Mouse (Mus musculus) layer of hippocampus, postnatal 25 days (tissue): ENCODE measurements around the gene Add1. TPM values are rescaled to one million over a fixed set of nuclear protein-coding genes. Genes with fewer than 3 reads are reported as not detected.

Experiments used
- DNase-seq, 2 experiments: peaks; one replicate each; pipeline ENCODE4 v3.0.0; 2022; ENCODE audit warnings: mixed read lengths in 2 of 2, low spot score in 1 of 2; ENCODE audit errors: extremely low spot score in 1 of 2
- total RNA-seq, 2 experiments: library from RNA; stranded (reverse); gene quantifications; 2 replicates each; pipeline ENCODE4 v1.2.3; 2021

Gene Add1
- total RNA-seq, 2 experiments from 2014 or later: 452 to 468 TPM

DNA sequence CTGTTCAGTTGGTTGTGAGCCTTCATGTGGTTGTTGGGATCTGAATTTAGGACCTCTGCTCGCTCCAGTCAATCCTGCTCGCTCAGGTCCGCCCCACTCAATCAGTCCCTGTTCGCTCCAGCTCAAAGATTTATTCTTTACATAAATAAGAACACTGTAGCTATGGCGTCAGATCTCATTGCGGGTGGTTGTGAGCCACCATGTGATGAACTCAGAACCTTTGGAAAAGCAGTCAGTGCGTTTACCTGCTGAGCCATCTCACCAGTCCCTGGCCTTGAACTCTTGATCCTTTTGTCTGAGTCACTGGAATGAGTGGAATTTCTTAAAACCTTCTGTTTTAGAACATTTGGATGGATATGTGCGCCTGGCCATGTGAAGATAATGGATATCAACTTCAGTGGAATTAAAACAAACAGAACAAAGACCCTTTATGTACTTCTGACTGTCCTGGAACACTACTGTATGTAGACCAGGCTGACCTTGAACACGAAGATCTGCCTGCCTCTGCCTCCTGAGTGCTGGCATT lies 19.8 kb downstream of the Add1 start:
- DNase-seq: no peak

DNA sequence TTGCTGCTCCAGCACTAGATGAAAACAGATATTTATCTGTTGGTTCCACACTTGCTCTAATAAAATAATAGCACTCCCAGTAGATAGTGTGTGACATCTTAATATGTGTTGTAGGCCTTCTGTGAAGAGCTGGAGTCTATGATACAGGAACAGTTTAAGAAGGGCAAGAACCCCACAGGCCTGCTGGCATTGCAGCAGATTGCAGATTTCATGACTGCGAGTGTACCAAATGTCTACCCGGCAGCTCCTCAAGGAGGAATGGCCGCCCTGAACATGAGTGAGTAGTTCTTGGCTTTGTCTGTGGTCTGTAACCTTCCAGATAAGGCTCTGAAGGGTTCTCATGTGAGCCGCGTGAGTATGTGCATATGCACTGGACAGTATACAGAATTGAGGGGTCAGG lies 31.1 kb downstream of the Add1 start:
- no peak for DNase-seq

DNA sequence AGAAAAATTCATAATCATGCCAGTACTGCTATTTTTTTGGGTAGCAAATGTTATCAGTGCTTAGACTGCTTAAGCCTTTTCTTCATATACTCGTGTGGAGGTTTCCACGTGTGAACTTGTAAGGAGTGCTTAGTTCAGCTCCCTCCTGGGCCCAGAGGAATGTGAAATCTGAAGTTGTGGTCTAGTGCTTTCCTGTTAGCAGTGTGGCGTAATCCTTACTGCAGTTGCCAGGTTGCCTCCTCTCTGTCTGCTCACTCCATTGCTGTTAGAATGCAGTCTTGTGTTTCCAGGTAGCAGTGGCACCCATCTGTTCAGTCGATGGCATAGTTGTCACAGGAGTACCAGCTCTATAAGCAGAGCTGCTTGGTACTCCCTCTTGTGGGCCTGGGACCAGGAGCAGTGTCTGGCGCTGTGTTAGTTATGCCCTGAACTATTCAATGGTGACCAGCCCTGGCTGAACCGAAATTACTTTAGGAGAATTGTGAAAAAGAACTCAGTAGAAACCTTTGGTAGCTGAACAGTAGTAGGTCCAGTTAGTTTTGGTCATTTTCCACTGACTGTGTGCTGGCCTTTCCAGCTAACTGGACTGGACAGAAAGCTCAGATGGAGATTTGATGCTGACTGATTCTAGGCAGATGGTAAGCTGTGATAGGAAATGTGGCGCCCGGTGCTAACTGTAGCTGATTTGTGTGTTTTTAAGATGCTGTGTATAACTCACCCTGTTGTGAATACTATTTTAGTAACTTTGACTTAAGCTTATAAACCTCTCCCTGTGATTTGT lies 33.8 kb downstream of the Add1 start:
- DNase-seq: no peak

DNA sequence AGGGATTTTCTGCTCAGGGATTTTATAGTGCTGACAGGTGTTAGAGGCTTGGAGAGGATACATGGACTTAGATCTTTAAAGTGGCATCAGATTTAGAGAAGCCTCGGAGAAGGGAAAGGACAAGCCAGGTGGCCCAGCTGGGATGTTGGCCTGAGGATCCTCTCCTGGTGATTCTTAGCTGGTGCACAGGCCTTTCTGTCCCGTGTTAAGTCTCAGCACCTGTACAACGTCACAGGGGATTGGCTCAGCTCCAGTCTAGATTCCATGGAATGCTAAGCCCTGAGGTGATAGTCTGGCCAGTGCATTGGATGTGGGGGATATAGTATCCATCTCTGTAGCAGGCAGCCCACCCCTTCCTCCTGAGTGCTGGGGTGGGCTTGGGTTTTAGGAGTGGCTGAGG lies 34.8 kb downstream of the Add1 start:
- DNase-seq: no peak

DNA sequence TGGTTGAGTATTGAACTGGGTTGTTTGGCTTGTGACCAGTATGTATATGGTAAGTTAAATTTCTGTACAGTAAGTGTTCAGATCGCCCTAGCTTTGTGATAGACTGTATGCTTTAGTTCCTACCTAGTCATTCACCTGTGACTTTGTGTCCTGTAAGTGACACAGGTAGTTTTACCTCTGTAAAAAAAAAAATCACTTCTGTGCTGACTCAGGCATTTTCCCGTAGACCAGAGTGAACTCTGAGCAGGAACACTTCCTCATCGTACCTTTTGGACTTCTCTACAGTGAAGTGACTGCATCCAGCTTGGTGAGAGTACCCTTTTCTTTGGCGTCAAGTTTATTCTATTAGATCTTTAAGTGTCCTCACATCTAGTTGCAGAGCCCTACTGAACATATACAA lies 36.5 kb downstream of the Add1 start:
- no peak for DNase-seq

DNA sequence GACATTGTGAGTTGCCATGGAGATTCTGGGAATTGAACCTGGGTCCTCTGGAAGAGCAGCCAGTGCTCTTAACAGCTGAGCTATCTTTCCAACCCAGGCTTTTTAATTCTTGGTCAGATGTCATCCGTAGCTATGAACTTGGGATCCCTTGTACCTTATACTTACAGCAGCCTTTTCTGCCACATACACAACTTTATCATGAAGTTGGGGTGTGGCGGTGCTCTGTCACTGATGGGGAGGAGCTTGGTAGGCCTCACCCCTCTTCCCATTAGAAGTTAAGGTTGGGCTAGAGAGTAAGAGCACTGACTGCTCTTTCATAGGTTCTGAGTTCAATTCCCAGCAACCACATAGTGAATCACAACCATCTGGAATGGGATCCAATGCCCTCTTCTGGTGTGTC lies 59.5 kb downstream of the Add1 start:
- DNase-seq: no peak

DNA sequence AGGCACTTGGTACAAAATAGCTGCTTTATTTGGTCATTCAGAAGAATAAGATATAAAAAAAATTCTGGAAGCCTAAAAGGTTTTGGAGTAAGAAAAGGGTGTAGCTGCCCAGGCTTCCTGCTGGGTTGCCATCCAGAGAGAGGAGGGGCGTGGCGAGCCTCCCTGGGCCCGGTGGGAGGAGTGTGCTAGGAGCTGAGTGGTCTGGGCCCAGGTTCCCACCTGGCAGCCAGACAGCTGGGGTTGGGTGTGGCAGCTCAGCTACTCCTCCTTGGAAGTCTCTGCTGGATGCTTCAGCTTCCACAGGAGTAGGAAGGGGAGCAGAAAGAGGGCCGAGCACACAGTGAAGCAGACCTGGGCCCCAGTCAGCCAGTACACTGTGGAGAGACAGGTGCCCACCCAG lies 60.2 kb downstream of the Add1 start:
- DNase-seq: no peak

DNA sequence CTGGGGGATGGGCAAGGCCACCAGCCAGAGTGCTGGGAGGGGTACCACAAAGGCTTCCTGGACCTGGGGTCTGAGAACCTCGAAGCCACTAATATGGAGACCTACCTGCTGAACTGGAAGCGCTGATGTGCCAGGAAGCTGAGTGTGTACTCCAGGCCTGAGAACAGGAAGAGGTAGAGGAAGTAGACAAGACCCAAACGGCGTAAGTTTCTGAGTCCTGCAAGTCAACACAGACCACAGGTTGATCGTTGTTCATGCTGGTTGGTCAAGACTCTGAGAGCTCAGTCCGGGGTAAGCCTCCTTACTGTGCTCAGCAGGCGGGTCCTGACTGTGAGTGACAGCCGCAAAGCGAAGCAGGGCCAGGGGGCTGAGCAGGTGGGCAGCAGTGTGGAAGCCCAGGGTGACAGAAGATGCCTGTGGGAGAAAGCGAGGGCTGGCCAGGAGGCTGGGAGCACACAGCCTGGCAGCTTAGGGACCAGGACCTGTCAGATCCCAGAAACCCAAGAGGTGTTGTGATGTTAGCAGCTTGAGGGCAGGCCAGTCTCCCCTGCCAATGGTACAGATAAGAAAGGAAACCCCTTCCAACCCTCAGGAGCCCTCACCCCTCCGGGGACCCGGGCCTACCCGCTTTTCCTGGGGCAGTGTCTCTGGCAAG lies 61.4 kb downstream of the Add1 start:
- no peak for DNase-seq

DNA sequence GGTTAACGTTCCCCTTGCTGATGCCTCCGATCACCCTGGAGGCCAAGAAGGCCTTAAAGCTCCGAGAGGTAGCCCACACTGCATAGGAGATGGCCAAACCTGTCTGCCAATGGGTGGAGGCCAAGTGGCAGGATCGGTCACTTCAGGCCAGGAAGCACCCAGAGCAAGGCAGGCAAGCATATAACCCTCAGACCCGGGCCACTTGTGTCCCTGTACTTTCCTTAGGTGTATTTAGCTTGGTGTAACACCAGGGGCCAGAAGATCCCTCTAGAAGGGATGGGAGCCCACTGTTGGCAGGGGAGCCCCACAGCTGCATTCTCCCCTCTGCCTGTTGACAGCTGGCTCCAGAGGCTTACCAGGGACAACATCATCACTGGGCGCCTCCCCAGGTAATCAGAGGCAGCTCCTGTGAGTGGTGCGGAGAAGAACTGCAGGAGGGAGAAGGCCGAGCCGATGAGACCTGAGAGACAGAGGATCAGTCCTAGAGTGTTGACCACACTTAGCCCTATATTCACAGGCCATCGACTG lies 62.3 kb downstream of the Add1 start:
- no peak for DNase-seq

DNA sequence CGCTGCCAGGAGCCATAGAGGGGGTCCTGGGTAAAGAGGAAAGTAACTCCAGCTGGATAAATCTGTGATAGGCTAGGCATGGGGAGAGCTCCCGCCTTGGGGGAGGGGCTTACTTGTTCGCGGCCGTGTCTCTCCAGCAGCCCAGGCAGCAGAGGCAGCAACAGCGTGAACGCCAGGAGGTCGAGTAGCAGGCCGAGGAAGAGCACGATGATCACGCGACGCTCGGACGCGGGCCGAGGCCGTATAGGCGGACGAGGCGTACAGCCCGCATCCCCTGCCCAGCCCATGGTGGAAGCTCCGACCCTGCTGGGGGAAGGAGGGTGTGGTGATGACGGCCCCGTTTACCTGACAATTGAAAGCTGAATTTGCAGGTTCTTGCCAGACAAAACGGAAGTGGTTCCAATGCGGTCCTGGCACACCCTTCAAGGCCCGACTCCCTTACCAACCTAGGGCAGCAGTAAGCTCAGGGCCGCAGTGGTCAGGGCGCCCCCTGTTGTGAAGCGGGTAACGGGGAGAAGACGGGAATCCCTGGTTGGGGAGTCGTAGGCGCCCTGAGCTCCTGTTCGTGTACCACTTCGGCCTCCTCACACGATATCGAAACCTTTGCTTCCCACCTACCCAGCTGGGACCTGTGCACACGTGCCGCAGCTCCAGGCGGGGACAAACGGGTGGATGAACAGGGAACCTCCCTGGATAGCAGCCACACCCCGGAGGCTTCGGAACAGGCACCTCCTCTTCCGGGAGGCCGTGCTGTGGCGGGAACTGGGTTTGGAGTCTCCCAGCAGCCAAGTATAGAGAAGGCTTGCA lies 63.2 kb downstream of the Add1 start, which contains the start of gene Mfsd10:
TSS of gene Mfsd10 (minus strand) at position 732 of the 807 bp plus-strand sequence.
- peak; percentile 58 to 66 for DNase-seq

DNA sequence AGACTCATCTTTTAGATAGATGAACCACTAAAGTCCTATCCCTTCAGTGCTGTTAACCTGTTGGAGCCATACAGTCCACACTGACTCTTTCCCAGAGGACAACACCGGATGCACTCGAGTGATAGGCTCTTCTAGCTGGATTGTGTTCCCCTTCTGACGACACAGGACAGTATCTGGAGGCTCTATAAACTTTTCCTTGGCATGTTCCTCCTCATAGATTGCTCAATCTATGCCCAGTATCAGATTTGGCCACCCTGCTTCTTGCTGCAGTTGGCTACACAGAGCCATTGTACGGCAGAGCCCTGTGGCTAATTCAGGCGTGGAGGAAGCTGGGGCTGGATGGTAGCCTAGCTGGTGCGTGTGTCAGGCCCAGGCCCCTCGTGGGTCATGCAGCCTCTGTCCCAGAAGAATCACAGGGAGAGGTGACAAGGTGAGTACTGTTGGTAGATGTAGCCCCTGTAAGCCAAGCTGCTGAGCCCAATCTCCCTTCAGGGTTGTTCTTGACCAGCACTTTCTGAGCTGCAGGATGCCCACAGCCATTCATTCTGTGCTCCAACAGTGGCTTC lies 64.2 kb downstream of the Add1 start:
- no peak for DNase-seq

DNA sequence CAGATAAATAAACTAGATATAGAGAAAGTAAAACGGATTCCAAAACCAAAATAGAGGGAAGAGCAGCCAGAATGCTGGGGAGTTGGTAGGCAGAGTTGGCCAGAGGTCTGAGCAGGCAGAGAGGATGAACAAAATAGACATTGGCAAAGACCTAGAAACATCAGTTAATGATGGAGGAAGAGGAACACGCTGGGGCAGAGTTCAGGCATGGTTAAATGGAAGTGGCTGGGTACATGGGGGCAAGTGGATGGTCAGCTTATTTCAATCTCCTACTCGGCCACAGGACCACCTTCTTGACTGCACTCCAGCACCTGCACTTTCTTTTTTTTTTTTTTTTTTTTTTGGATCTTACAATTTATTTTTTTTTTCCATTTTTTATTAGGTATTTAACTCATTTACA lies 68.5 kb downstream of the Add1 start:
- no peak for DNase-seq

DNA sequence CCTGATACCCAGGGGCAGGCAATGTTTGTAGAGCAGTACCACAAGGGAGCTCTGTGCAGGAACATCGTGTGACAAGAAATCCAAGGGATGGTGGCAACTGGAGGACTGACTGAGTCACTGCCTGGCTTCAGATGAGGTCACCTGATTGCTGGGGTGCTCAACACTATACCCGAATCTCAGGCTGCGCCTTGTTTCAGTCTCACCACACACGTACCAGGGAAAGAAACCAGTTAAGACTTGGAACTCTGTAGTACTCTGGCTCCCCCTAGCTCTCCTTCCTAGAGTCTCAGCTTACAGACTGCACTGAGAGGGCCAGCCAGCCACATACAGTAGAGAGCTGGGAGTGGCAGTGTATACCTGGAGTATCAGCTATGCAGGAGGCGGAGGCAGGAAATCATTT lies 69.5 kb downstream of the Add1 start:
- DNase-seq: peak in 1 of 2 experiments; percentile 41

DNA sequence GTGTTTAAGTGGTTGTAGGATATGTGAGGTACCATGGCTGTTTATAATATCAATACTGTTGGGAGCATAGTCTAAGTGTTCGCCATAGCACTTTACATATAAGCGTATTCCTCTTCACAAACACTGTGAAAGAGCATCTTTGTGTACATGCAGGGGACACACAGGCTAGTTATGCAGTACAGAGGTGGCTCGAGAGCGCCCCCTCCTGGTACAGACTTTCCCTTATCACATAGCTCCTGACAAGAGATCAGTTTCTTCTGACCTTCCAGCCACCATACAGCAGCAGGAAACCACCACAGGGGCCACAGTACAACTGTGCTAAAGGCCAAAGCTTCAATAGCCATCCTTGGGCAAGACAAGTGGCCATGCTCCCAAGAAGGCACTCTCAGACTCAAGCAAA lies 74.1 kb downstream of the Add1 start:
- DNase-seq: peak; percentile 44 to 76

DNA sequence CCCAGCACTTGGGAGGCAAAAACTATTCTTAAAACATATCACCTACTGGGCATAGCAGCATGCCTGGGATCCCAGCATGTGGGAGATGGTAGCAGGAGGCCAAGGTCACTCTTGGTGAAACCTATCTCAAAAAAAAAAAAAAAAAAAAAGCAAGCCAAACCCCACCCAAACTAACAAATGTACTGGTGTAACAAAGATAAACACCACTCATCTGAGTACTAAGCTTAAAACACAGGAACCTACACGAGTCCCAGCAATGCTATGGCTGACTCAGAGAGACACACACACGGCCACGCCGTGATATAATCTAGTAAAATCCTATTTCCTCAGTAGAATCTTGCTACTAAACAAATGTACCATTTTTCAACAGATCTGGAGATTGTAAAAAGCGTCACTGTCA lies 79.5 kb downstream of the Add1 start:
- DNase-seq: no peak

DNA sequence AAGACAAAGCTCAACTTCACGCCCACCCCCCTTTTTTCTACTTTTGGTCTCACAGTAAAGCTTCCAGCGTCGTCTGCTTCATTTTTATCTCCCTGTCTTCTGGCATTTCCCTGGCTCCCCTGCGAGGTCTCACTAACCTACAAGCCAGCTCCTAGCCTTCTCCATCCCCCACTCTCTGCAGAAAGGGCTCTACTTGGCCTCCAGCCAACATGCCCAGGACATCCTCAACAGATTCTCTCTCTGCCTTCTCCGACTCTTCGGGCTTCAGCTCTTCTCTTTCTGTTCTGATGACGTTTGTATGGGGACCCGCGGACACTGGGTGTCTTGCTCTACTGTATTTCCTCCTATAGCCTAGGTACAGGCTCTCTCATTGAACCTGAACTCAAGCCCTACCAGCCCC lies 81.4 kb downstream of the Add1 start:
- DNase-seq: no peak

DNA sequence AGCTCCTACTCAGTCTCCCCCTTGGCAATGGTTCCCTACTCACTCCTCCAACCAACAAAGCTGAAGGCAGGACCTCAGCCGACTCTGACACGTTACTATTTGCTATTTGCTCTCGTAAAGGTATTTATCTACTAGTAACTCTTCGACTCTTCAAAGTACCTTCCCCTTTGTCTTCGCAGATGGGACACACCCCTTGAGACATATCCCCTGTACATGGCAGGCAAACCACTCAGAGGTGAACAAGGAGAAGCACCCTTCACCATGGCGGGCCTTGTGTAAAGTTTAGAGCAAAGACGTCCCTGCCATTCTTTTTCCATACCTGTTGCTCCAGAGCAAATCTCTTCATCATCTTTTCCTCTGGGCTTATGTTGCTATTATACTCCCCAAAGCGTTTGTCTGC lies 84.1 kb downstream of the Add1 start:
- DNase-seq: no peak

DNA sequence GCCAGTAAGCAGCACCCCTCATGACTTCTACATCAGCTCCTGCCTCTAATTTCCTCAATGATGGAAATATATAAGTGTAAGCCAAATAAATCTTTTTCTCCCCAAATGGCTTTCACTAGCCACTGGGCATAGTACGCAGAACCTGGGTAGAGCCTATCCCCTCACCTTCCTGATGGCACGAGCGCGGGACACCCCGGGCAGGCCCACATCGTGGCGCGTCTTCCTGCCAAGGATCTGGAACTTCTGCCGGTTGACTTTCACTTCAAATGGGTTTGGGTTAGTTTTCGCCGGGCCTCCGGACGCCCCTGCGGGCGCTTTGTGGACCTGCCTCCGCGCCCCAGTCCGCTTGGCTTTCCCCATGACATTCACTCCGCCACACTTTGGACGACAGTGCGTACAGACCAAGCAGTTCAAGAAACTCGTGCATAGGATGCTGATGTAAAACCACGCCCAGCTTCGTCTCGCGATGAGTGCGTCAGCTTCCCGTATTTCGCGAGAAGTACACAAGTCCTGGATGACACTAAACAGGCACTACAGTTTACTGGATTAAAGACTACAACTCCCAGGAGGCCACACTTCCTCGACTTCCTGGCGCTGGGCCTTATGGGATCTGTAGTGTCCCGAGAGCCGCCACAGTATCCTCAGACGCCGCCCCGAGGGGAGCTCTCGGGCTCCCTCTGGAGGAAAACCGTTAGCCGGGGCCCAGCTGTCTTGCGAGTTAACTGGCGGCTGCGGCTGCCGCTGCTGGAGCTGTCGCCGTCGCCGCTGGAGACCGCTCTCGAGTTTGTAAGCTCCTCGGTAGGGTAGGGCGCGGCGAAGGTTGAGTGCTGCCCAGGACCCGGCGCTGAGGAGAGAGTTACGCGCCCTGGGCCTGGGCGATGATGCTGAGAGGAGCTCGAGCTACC lies 86.5 kb downstream of the Add1 start, which contains the start of the genes Nop14 and Grk4:
TSS of gene Nop14 (minus strand) at position 463 of the 905 bp plus-strand sequence.
TSS of gene Grk4 (plus strand) at position 694 of the 905 bp plus-strand sequence.
- peak; percentile 93 to 98 for DNase-seq

DNA sequence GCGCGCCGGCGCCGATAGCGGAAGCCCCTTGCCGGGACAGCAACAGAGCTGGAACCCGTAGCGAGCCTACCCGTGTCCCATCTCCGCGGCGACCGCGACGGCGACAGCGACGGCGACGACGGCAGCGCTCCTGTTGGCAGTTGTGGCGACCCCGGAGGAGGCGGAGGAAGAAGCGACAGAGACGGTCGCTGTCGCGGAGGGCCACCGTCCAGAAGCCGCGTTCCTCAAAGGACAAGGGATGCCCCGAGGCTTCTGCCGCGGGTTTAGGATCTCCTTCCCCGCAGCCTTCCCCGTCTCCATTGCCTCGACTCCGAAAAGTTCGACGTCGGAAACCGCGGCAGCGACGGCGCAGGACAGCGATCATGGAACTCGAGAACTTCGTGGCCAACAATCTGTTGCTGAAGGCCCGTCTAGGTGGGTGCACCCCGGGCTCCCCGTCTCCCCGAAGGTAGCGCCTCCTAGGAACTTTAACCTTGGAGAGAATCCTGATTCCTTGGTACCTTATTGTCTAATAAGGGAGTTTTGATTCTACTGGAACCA lies 87.2 kb downstream of the Add1 start:
- no peak for DNase-seq
